Mouse (Mus musculus) CD4-positive helper T cell, adult 2 months (primary cell): Measurements from ENCODE around the gene Slc6a18.

Experiments used
- DNase-seq: peaks from one replicate; pipeline ENCODE4 v3.0.0-alpha.2; 2012; ENCODE audit warnings: low read depth, missing footprints, low spot score

Gene Slc6a18

DNA sequence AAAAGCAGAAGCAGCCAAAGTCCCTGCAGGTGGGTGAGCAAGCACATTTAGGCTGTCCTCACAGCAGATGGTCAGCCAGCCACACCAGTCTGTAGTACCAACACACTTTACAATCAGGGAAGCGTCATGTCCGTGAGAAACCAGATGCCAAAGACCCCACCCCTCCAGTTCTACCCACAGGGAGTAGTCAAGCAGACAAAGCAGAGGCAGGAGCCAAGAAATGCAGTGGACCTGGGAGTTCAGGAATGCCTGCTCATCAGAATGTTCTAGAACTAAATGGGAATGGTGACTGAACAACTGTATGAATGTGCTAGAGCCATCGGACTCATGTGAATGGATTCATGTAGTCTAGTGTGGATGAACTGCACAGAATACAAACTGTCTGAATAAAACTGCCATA, 9.8 kb upstream of the Slc6a18 start:
- DNase-seq = no peak

DNA sequence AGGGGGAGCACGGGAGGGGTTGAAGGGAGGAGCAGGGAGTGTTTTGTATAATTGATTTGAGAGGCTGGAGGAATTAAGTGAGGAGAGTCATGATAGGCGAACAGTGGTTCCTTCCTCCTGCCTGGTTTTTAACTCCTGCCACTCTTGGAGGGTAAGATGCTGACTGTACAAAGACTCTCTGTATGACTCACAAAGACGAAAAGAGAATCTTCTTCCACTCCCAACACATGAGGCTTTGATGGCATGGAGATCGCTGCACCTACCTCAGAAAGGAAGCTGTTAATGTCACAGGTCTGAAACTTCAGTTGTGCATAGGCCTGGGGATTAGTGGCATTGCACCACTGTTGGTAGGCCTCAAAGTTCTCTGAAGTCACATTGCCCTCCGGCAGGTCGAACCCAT, 7.7 kb upstream of the Slc6a18 start:
- peak; percentile 55 for DNase-seq

DNA sequence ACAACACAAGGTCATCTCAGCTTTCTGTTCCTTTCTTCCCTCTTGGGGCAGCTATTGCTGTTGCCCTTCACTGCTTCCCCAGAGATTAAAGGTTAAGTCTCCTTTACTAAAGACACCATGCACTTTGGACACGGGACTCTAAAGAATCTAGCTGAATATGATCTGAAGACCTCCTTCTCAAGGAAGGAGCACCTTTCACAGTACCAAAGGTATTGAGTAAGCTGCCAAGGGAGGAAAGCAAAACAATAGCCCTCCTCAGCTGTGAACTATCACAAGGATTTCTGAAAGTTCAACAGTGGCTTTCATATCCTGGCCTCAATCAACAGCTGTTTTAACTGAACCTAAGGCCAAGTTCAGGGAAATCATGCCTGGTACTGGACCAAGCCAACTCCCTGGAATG, 6.6 kb upstream of the Slc6a18 start:
- no peak for DNase-seq

DNA sequence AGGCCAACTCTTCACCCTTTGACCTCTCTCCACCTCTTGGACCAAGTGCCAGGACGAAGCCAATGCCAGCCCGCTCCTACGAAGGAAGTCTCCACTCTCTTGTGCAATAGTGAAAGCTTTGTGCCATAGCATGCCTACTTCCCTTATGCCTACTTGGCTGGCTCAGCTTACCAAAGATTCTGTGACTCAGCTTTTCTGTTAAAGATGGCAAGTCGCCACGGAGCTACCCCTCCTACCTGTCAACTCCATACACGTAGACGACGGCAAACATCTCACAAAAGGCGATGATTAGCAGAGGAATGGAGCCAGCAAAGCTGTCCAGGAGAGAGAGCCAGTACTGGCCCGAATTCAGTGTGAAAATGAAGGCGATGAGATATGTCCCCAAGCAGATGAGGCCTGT, 5.9 kb upstream of the Slc6a18 start:
- no peak for DNase-seq

DNA sequence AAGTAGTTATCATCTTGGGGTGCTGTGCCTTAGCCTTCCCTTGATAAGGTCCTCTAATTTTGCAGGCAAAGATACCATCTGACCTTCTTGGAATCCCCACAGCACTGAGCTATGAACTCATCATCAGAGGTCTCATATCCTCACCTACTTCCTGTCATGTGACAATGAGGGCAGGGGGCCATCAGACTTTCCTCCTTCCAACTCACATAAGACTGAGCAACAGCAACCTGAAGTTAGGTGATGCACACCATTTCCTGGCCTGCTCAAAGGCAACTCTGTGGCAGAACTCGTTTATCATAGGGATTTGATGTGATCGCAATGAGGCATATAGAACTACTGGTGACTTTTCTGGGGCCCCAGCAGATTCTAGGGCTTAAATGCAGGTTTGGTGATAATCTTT, 4.4 kb upstream of the Slc6a18 start:
- no peak for DNase-seq

DNA sequence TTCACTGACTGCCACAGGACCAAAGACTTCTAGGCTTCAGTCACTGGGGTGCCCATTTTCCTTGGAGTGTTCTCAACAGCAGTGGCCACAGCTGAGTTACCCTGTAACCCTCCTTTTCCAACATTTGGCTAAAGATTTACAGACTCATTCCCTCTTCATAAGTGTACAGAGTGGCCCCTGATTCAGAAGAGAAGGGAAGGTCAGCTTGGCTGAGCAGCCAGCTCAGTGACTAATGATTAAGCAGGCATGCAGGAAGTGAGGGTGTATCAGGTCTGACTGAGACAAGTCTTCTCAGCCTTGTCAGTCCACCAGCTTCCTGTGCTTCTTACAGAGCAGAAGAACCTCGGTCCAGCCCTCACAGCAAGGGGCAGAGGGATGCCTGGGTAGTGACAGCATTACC, 2.6 kb upstream of the Slc6a18 start:
- no peak for DNase-seq

DNA sequence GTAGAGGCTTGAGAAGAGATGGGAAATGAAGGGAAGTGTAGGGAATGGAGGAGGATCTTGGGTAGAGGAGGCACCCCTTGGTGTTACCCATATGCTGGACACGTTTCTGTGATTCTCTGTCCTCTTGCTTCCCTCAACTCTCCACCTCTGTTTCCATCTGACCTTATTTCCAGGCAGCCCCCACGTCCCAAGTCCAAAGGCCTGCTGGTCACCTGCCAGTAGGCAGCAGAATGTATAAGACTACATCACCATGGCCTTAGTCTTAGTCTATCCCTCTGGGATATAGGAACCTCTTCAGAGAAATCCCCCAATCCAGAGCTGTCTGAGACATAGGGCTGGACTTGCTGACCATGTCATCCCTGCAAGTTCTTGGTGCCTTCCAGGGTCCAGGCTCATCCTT, 1.5 kb upstream of the Slc6a18 start:
- no peak for DNase-seq

DNA sequence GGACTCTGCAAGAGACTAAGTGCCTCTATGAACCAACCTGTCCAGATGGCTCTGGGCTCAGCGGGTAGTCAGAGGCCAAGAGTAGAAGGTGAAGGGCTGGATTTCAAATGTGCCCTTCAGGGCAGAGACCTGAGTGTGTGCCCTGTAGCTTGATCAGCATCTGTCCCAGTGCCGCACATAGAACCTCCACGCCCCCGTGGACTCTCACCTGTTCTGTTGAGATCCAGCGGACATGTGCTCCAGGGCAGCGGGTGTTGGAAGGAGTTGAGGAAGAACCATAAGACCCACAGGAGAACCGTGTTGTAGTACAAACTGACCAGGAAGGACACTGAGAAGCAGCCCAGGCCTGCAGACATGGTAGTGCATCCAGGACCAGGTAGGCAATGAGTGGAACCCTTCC, 2.7 kb downstream of the Slc6a18 start:
- DNase-seq = no peak

DNA sequence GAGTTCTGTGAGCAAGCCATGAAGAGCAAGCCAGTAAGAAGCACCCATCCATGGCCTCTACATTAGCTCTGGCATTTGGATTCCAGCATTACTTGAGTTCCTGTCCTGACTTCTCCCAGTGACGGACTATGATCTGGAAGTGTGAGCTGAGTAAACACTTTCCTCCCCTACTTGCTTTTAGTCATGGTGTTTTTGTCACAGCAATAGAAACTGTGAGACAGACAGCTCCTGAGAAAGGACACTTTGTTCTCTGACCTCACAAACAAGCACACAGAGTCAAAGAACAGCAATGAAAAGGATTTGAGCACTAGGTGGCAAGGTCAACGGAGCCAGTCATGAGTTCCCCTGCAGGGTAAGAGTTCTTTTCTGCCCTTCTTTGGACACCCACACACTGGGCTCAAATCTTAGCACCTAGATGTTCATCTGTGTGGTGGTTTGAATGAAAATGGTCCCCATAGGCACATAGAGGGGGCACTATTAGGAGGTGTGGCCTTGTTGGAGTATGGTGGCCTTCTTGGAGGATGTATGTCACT, 17.6 kb downstream of the Slc6a18 start:
- no peak for DNase-seq

DNA sequence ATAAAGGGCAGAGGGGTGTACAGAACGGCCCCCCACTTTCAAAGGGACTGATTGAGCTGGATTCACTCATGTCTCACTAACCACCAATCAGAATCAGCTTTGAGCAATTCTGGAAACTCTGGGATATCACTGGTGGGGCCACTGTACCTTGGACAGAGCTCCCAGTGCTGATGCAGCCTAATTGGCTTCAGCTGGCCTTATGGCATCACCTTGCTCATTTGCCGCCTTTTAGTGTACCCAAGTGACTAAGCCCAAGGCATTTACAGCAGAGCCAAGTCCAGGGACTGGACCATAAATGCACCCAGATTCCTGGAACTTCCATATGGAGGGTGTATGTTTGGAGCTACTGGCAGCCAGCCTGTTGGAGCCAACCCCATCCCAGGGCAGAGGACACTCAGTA, 18.9 kb downstream of the Slc6a18 start:
- no peak for DNase-seq

DNA sequence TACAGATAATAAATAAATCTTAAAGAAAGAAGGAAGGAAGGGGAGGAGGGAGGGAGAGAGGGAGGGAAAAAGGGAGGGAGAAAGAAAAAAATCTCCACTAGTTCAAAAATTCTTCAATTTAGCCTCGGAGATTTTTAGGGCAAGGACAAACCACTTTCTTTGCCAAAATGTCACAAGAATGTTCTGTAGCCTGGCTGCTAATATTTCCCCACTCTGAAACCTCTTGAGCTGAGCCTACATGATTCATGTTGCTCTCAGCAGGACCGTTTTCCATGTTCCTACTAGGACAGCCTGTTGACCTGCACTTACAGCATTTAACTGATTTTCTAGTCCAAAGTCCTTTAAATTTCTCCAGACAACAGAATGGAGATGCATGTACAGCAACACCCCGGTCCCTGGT, 22.8 kb downstream of the Slc6a18 start:
- DNase-seq = no peak

DNA sequence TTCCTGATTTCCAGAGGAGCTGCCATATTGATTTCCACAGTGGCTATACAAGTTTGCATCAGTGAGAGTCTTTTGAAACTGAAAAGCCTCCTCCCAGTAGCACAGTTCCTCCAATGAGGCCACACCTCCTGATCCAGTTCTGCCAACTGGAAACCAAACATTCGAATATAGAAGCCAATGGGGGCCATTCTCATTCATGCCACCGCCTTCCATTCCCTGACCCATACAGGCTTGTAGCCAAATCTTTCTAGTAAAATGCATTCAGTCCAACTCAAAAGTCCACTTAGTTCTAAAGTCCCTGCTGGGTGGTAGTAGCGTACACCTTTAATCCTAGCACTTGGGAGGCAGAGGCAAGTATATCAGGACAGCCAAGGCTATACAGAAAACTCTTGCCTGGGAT, 24.6 kb downstream of the Slc6a18 start:
- no peak for DNase-seq

DNA sequence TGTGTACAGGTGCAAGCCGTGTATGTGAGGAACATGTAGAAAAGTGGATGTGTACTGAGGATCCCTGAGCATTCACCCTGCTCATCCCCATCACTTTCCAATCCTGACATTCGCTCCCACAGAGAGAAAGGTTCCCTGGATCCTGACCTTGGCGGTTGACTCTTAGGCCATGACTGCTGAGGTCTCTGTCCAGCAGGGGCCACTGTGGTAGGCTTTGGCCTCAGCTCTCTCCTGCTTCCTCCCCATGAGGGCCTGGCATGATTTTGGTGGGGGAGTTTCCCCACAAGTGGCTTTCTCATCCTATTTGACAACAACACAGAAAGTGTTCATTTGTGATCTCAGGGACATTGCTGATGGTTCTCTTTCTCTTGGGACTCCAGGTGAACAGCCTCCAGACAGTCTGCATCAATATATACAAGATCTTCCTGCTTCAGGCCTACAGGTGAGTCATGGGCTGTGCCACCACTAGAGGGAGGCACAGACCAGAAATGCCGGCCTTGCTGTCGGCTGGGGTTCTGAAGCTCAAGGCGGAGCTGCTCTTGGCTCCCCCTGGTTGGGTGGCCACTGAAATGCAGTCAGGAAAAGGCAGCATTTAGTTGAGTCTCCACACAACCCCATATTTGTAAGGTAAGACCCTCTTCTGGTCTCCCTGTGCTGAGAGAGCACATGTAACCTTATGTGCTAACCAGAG, 31.3 kb downstream of the Slc6a18 start:
- peak; percentile 83 for DNase-seq

DNA sequence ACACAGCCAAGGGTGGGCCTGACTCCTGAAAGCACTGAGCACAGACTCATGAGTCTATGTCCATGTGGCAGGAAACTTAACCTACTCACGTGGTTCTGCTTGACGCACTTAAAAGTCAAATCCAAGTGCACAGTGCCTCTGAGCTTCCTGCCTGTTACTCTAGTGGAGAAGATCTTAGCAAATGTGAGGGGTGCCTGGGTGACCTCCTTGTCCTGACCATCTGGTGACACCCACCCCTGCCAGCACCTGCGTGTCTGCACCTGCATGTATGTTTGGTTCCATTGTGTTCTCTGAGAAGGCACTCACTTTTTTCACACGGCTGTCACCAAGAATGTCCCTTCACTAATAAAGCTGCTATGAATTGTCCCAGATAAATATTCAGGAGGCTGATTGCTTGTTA, 36.5 kb downstream of the Slc6a18 start:
- DNase-seq = no peak

DNA sequence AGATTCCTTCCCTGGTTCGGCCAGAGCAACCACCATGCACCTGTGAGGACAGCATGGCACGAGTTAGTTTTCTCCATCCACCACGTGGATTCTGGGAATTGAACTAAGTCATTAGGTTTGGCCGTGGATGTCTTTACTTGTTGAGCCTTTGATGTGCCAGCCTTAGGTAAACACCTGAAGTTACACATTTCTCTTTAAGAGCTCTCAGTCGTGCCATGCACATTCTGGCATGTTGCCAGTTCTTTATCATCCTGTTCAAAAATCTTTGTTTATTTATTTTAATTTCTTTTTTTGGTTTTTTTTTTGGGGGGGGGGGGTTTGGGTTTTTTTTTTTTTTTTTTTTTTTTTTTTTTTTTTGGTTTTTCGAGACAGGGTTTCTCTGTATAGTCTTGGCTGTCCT, 40.0 kb downstream of the Slc6a18 start:
- DNase-seq = no peak

DNA sequence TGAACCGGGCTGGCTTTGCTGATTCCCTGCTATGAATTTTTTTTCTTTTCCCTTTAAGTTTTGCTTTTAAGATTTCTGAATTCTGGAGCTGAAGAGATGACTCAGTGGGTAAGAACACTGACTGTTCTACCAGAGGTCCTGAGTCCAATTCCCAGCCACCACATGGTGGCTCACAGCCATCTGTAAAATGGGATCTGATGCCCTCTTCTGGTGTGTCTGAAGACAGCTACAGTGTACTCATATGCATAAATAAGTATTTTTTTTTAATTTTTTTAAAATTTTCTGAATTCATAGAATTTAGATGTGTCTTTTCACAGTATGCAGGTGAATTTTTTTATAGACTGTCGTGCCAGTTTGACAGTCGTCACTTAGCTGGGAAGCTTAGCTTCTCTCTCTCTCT, 46.0 kb downstream of the Slc6a18 start:
- DNase-seq = no peak

DNA sequence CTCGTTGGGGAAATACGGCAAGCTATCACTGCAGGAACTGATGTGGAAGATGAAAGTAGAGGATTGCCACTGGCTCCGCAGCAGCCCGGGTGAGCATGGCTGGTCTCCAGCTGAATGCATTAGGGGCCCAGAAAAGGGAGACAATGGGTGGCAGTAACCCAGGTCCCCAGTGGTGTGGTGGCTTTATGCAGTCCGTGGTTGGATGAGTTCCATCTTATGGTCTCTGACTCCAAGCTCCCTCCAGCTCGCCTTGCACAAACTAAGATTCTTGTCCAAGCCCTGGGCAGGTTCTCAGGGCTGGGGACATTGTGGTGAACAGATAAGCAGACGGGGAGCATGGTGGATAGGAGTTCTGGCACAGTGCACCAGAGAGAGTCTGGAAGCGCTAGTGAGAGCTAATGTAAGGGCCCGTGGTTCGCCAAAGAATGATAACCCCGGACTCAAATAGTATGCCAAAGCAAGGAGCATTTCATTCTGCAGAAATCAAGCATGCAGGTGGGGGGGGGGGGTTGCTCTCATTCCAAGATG, 49.2 kb downstream of the Slc6a18 start:
- DNase-seq = no peak

DNA sequence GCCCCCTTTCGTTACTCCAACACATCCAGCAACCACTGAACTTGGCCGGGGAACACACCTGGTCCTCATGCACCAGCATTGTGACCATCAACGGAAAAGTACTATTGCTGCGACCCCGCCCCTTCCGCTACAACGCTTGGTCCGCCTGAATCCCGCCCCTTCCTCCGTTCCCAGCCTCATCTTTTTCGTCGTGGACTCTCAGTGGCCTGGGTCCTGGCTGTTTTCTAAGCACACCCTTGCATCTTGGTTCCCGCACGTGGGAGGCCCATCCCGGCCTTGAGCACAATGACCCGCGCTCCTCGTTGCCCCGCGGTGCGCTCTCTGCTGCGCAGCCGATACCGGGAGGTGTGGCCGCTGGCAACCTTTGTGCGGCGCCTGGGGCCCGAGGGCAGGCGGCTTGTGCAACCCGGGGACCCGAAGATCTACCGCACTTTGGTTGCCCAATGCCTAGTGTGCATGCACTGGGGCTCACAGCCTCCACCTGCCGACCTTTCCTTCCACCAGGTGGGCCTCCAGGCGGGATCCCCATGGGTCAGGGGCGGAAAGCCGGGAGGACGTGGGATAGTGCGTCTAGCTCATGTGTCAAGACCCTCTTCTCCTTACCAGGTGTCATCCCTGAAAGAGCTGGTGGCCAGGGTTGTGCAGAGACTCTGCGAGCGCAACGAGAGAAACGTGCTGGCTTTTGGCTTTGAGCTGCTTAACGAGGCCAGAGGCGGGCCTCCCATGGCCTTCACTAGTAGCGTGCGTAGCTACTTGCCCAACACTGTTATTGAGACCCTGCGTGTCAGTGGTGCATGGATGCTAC, 50.9 kb downstream of the Slc6a18 start, which contains the start of gene Tert:
Gene Tert, plus strand, starts transcription at position 167 of the 805 bp plus-strand sequence.
- DNase-seq = no peak

DNA sequence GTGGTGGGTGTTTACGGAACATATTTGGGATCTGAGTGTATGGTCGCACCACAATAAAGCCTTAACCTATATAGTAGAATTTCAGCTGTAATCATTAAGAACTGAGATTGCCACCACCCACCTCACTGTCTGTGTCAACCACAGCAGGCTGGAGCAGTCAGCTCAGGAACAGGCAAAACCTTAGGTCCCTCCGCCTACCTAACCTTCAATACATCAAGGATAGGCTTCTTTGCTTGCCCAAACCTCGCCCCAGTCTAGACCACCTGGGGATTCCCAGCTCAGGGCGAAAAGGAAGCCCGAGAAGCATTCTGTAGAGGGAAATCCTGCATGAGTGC, 51.4 kb downstream of the Slc6a18 start:
- DNase-seq = peak; percentile 70

DNA sequence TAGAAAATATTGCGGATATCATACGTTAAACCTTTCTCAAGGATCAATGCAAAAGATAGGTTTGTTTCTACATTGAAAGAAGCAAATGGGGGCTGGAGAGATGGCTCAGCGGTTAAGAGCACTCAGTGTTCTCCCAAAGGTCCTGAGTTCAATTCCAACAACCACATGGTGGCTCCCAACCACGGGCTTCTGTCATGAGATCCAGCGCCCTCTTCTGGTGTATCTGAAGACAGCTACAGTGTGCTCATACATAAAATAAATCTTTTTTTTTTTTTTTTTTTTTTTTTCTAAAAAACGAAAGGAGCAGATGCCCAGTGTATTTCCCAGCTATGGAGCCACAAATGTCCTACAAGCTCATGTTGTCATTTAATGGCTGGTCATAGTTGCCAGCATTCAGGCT, 57.2 kb downstream of the Slc6a18 start:
- peak; percentile 32 for DNase-seq

DNA sequence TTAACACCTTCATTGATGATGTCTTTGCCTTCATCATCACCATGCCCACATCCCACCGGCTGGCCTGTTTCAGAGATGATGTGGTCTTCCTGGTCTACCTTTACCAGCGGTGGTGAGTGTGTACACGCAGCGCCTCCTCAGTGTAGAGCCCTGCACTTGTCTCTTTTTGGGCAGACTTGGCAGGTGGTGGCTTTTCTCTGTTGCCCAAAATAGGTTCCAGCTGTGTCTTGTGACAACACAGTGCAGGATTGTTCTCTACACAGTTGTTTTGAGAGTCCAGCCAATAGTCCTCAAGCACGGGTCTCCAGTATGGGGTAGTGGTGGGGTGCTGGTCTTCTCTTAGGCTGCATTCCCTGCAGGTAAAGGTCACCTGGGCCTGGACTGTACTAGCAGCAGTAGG, 59.4 kb downstream of the Slc6a18 start:
- DNase-seq = no peak
